Mouse (Mus musculus): ENCODE measurements around the gene E330017A01Rik. TPM values are rescaled to one million over a fixed set of nuclear protein-coding genes. Genes with fewer than 3 reads are reported as not detected.

Gene E330017A01Rik
- polyA plus RNA-seq, 1 experiment from 2014 or later: not detected

- H3K27ac ChIP-seq: no peak overlapping the region
- no peak overlapping the region for H3K4me3 ChIP-seq
- no peak for DNase-seq (ENCODE audit: extremely low spot score, low spot score)
- H3K4me1 ChIP-seq: no peaks in the 10 kb centered on the region
- no peaks in the 10 kb centered on the region for H3K36me3 ChIP-seq (replicated peaks)
- no peaks in the 10 kb centered on the region for H3K9me3 ChIP-seq
- H3K27me3 ChIP-seq (ENCODE audit: poor library complexity, severe bottlenecking): no peaks in the 10 kb centered on the region
These were observed 17.2 kb upstream of the E330017A01Rik start for GRCm38 (mm10) chr16:58655751-58656150.

GRCm38 (mm10) chr16:58649979-58650378 is 11.4 kb upstream of the E330017A01Rik start:
- no peaks in the 10 kb centered on the region for H3K27me3 ChIP-seq (ENCODE audit: poor library complexity, severe bottlenecking)
- H3K27ac ChIP-seq: no peak overlapping the region
- no peaks in the 10 kb centered on the region for H3K4me1 ChIP-seq
- no peaks in the 10 kb centered on the region for H3K36me3 ChIP-seq (replicated peaks)
- DNase-seq (ENCODE audit: extremely low spot score, low spot score): no peak
- H3K4me3 ChIP-seq: no peak overlapping the region
- no peaks in the 10 kb centered on the region for H3K9me3 ChIP-seq
- WGBS: 95% methylated on average over 10 of the region's 10 CpGs

GRCm38 (mm10) chr16:58638016-58638415 is 523 bp downstream of the E330017A01Rik start:
- DNase-seq (ENCODE audit: extremely low spot score, low spot score): no peak
- 82% methylated on average over 7 of the region's 7 CpGs for WGBS
- Histone ChIP-seq H3K36me3 (replicated peaks) (no peaks in the 10 kb centered on the region), H3K27me3 (ENCODE audit: poor library complexity, severe bottlenecking) (no peaks in the 10 kb centered on the region), H3K27ac (no peak overlapping the region), H3K9me3 (no peaks in the 10 kb centered on the region), H3K4me3 (no peak overlapping the region), H3K4me1 (no peaks in the 10 kb centered on the region)

GRCm38 (mm10) chr16:58637448-58637847 is 1.1 kb downstream of the E330017A01Rik start:
- WGBS: 86% methylated on average over 4 of the region's 4 CpGs
- Histone ChIP-seq H3K36me3 (replicated peaks) (no peaks in the 10 kb centered on the region), H3K27ac (no peak overlapping the region), H3K4me1 (no peaks in the 10 kb centered on the region), H3K27me3 (ENCODE audit: poor library complexity, severe bottlenecking) (no peaks in the 10 kb centered on the region), H3K9me3 (no peaks in the 10 kb centered on the region), H3K4me3 (no peak overlapping the region)
- DNase-seq (ENCODE audit: extremely low spot score, low spot score): no peak

GRCm38 (mm10) chr16:58635866-58636265 is 2.7 kb downstream of the E330017A01Rik start:
- 65% methylated on average over 2 of the region's 2 CpGs for WGBS
- Histone ChIP-seq H3K4me1 (no peaks in the 10 kb centered on the region), H3K9me3 (no peaks in the 10 kb centered on the region), H3K36me3 (replicated peaks) (no peaks in the 10 kb centered on the region), H3K4me3 (no peak overlapping the region), H3K27me3 (ENCODE audit: poor library complexity, severe bottlenecking) (no peaks in the 10 kb centered on the region), H3K27ac (no peak overlapping the region)
- no peak for DNase-seq (ENCODE audit: extremely low spot score, low spot score)

- Histone ChIP-seq H3K36me3 (replicated peaks) (no peaks in the 10 kb centered on the region), H3K9me3 (no peaks in the 10 kb centered on the region), H3K4me3 (no peak overlapping the region), H3K4me1 (no peaks in the 10 kb centered on the region), H3K27me3 (ENCODE audit: poor library complexity, severe bottlenecking) (no peaks in the 10 kb centered on the region), H3K27ac (no peak overlapping the region)
- no peak for DNase-seq (ENCODE audit: extremely low spot score, low spot score)
- WGBS: 69% methylated on average over 2 of the region's 2 CpGs
These were observed 8.8 kb downstream of the E330017A01Rik start for GRCm38 (mm10) chr16:58629736-58630135.

- Histone ChIP-seq H3K9me3 (no peaks in the 10 kb centered on the region), H3K4me3 (no peak overlapping the region), H3K27me3 (ENCODE audit: poor library complexity, severe bottlenecking) (no peaks in the 10 kb centered on the region), H3K4me1 (no peaks in the 10 kb centered on the region), H3K27ac (no peak overlapping the region), H3K36me3 (replicated peaks) (no peaks in the 10 kb centered on the region)
- DNase-seq (ENCODE audit: extremely low spot score, low spot score): no peak
- 92% methylated on average over 5 of the region's 5 CpGs for WGBS
These were observed 9.6 kb downstream of the E330017A01Rik start for GRCm38 (mm10) chr16:58628968-58629367.

- no peak overlapping the region for H3K4me3 ChIP-seq
- H3K36me3 ChIP-seq (replicated peaks): no peaks in the 10 kb centered on the region
- H3K27ac ChIP-seq: no peak overlapping the region
- H3K27me3 ChIP-seq (ENCODE audit: poor library complexity, severe bottlenecking): no peaks in the 10 kb centered on the region
- H3K9me3 ChIP-seq: no peaks in the 10 kb centered on the region
- DNase-seq (ENCODE audit: extremely low spot score, low spot score): no peak
- no peaks in the 10 kb centered on the region for H3K4me1 ChIP-seq
- WGBS: 87% methylated on average over 2 of the region's 2 CpGs
These were observed 10.2 kb downstream of the E330017A01Rik start for GRCm38 (mm10) chr16:58628336-58628680.

- H3K4me1 ChIP-seq: no peaks in the 10 kb centered on the region
- H3K27me3 ChIP-seq (ENCODE audit: poor library complexity, severe bottlenecking): no peaks in the 10 kb centered on the region
- WGBS: 86% methylated on average over 4 of the region's 4 CpGs
- no peaks in the 10 kb centered on the region for H3K9me3 ChIP-seq
- no peak overlapping the region for H3K4me3 ChIP-seq
- no peak for DNase-seq (ENCODE audit: extremely low spot score, low spot score)
- H3K27ac ChIP-seq: no peak overlapping the region
- no peaks in the 10 kb centered on the region for H3K36me3 ChIP-seq (replicated peaks)
These were observed 10.8 kb downstream of the E330017A01Rik start for GRCm38 (mm10) chr16:58627597-58628335.

- Histone ChIP-seq H3K36me3 (replicated peaks) (no peaks in the 10 kb centered on the region), H3K4me3 (no peak overlapping the region), H3K9me3 (no peaks in the 10 kb centered on the region), H3K27ac (no peak overlapping the region), H3K4me1 (no peaks in the 10 kb centered on the region), H3K27me3 (ENCODE audit: poor library complexity, severe bottlenecking) (no peaks in the 10 kb centered on the region)
- DNase-seq (ENCODE audit: extremely low spot score, low spot score): no peak
- 91% methylated on average over 6 of the region's 6 CpGs for WGBS
These were observed 14.6 kb downstream of the E330017A01Rik start for GRCm38 (mm10) chr16:58623944-58624343.

GRCm38 (mm10) chr16:58623114-58623513 is 15.4 kb downstream of the E330017A01Rik start:
- no peaks in the 10 kb centered on the region for H3K9me3 ChIP-seq
- WGBS: 83% methylated on average over 4 of the region's 4 CpGs
- H3K27me3 ChIP-seq (ENCODE audit: poor library complexity, severe bottlenecking): no peaks in the 10 kb centered on the region
- no peaks in the 10 kb centered on the region for H3K36me3 ChIP-seq (replicated peaks)
- DNase-seq (ENCODE audit: extremely low spot score, low spot score): no peak
- H3K4me3 ChIP-seq: no peak overlapping the region
- no peaks in the 10 kb centered on the region for H3K4me1 ChIP-seq
- H3K27ac ChIP-seq: no peak overlapping the region

- no peaks in the 10 kb centered on the region for H3K27me3 ChIP-seq (ENCODE audit: poor library complexity, severe bottlenecking)
- DNase-seq (ENCODE audit: extremely low spot score, low spot score): no peak
- no peak overlapping the region for H3K4me3 ChIP-seq
- no peaks in the 10 kb centered on the region for H3K36me3 ChIP-seq (replicated peaks)
- no peak overlapping the region for H3K27ac ChIP-seq
- H3K4me1 ChIP-seq: no peaks in the 10 kb centered on the region
- WGBS: 91% methylated on average over 3 of the region's 3 CpGs
- no peaks in the 10 kb centered on the region for H3K9me3 ChIP-seq
These were observed 16.2 kb downstream of the E330017A01Rik start for GRCm38 (mm10) chr16:58622377-58622776.

GRCm38 (mm10) chr16:58617346-58617745 is 21.2 kb downstream of the E330017A01Rik start:
- Histone ChIP-seq H3K36me3 (replicated peaks) (no peaks in the 10 kb centered on the region), H3K4me3 (no peak overlapping the region), H3K27me3 (ENCODE audit: poor library complexity, severe bottlenecking) (no peaks in the 10 kb centered on the region), H3K27ac (no peak overlapping the region), H3K9me3 (no peaks in the 10 kb centered on the region), H3K4me1 (no peaks in the 10 kb centered on the region)
- DNase-seq (ENCODE audit: extremely low spot score, low spot score): no peak

- Histone ChIP-seq H3K36me3 (replicated peaks) (no peaks in the 10 kb centered on the region), H3K27me3 (ENCODE audit: poor library complexity, severe bottlenecking) (no peaks in the 10 kb centered on the region), H3K4me1 (no peaks in the 10 kb centered on the region), H3K9me3 (no peaks in the 10 kb centered on the region), H3K27ac (no peak within 1 kb of the TSS), H3K4me3 (no peak within 1 kb of the TSS)
- no peak for DNase-seq (ENCODE audit: extremely low spot score, low spot score)
- WGBS: 88% methylated on average over 6 of the region's 6 CpGs
These were observed 21.7 kb downstream of the E330017A01Rik start, which contains the start of gene Gm813 for GRCm38 (mm10) chr16:58616878-58617277. Gene Gm813, minus strand, starts transcription at chr16:58616978.

Data from forebrain, embryonic 10.5 days (tissue).